Mouse (Mus musculus): ENCODE results near the gene Ak1.

The Ak1 gene

DNA sequence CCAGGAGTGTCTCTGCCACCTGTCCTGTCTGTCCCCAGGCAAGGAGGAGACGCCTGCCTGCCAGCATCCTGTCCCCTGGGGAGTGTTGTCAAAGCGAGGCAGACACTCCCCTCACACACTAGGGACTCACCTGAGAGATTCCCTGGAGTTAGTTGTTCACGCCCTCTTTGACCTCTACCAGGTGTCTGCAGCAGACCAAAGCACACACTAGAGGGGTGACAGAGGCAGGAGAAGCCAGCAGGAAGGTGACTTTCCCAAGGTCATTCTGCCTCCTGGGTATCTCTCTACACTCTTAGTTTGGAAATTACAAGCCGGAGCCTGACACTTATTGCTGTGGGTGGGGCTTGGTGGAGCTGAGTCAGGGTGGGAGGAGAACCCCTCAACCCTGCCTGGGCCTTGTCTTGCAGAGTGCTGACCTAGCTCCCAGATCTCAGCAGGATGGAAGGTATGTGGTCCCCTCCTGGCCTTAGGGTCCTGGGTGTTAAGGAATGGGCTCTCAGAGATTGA is 6.5 kb downstream of the Ak1 start:
- no peak for DNase-seq (ENCODE audit: low spot score)

DNA sequence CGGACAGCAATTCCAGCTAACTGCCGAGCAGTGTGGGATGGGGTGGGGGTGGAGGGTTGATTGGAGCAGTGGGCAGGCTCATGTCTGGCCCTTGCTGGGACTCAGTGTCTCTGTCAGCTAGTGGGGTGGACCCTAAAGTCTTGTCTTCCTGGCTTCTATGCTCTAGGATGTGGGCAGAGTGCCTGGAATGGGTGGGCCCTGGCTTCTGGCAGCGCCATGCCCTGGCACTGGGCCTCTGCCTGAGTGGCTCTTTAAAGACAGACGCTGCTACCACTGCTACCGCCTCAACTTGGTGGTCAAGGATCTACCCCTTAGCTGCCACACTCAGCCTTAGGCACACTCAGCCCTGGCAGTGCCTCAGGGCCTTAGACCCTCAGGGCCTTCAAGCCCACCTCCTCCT is 7.2 kb downstream of the Ak1 start:
- DNase-seq (ENCODE audit: low spot score), result no peak

DNA sequence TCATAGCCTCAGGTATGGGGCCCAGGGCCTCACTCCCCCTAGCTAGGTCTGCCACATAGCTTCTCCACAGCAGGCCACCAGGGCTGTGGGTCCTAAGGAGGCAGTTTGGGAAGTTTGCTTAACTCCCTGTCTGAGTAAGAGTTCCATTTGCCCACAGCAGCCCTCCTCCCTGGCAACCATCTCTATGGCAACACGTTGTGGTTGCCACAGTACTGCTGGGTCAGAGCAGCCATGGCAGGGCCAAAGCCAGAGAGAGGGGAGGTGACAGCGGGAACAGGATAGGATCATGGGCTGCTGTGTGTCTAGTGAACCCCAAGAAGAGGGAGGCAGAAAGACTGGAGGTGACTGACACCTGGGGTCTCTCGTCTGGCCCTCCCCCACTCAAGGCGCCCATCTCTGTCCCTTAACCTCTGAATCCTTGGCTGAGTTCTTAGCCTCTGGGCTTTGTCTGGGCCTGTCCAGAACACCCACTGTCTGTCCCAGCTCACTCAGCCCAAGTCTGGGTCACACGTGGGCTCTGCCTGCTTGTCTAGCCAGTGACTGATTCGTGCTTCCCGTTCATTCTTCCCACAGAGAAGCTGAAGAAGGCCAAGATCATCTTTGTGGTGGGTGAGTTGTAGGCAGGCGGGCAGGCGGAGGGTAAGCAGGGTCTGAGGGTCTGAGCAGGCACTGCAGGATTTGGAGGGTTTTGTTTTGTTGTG is 7.9 kb downstream of the Ak1 start:
- DNase-seq (ENCODE audit: low spot score), result peak; percentile 88

DNA sequence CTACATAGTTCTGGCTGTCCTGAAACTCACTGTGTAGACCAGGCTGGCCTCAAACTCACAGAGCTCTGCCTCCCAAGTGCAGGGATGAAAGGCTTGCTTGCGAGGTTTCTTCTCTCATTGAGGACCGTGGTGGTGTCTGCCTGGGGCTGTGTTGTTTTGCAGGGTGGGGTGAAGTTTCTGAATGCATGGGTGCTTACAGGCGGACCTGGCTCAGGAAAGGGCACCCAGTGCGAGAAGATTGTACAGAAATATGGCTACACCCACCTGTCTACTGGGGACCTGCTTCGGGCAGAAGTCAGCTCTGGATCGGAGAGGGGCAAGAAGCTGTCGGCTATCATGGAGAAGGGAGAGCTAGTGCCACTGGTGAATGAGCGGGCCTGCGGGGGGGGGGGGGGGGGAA is 8.5 kb downstream of the Ak1 start:
- no peak for DNase-seq (ENCODE audit: low spot score)

DNA sequence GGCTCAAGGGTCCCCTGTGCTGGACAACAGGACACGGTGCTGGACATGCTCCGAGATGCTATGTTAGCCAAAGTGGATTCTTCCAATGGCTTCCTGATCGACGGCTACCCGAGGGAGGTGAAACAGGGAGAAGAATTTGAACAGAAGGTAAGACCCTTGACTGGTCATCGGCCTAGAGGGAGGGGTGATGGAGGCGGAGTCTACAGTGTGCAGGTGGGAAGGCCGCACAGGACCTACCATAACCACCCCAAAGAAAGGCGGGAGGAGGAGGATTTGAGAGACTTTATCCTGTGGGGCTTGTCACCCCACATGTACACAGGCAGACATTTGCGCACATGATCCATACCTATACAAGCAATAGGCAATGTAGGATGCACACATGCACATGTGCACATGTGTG is 9.5 kb downstream of the Ak1 start:
- DNase-seq (ENCODE audit: low spot score), result no peak

DNA sequence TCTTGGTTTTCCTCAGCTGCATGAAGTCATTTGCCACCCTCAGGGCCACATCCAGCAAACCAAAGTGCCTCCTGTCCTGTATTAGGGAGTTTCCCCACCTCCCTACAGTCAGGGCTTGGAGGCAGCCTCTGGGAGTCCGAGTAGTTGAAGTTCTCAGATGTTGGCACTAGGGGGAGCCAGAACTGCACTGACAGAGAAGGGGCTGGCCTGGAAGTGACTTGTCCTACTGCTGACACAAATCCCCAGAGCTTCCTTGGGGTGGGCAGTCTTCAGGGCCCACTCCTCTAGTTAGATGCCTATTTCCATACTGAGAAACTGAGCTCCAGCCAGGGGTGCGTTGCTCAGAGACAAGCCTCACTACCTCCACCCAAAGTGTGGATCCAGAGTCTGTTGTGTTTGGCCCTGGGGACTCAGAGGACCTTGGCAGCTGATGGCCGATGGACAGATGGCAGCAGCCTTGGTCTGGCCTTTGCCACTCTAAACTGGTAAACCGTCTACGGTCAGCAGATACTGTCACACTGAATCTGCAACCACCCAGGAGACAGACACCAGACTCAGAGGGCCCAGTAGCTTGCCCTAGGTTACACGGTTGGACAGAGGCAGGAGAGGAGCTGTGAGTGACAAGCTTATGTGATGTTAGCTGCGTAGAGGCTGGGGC is 10.3 kb downstream of the Ak1 start:
- peak; percentile 93 for DNase-seq (ENCODE audit: low spot score)

DNA sequence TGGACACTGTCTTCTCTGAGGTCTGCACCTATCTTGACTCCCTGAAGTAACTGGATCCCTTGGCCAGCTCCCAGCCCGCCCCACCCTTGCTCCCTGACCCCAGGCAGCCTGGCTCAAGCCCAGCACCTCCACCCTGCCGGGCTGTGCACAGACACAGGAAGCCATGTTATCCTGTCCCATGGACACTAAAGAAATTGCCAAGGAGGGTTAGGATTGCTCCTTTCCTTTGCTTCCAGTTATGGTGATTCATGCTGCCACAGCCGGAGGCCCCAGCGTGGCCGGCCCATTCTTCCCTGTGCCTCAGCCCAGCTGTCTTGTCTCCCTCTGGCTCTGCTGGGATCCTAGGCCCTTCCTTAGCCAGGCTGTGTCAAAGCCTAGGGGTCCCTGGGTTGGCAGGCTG is 12.1 kb downstream of the Ak1 start:
- DNase-seq (ENCODE audit: low spot score), result no peak

DNA sequence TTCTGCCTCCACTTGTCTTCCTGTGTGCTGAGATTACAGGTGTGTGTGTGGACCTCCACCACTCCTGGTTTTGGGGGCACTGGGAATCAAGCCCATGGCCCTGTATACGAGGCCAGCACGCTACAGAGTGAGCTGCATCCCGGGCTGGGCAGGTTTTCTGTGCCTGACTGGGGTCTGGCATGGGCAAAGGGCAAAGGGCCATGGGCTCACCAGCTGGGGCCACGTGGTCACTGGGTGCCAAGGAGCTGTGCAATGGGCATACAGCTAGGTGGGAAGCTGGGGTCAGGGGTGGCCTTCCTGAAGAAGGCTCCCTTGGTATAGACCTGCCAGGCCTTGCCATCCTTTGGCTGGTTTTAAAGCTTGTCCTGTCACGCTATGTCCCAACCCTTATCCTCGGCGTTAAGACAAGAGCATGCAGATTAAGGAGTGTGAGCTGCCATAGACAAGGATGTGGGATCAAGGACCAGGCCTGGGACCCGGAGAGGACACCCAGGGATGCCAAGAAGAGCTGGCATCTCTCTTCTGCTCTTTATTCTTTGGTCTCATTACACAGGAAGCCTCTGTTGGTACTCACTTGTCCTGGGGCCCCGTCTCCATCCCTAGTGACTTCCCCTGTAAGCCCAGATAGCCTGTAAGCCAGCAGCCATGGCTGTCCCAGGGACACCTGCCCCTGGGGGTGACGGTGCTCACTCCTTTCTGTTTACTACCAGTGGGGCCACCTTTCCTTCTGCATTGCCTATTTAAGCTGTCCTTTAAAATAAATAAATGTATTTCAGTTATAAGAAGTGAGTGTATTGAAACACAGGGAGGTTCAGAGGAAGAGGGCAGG is 12.9 kb downstream of the Ak1 start:
- DNase-seq (ENCODE audit: low spot score), result no peak

DNA sequence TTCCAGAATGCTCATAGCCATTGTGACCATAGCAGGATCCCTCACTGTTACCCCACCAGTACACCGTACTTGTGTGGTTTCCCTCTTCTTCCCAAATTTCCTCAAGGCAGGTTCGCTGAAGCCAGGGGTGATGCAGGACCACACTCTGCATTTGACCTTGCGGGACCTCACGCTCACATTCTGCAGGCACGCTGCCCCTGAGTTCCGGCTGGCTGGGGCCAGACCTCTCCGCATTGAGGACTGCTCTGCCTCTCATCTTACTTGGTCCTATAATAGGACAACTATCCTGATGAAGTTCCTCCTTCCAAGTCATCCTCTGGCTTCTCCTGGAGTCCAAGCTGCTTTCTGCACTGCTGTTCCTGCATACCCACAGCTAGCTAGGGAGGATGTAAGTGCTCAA is 15.1 kb downstream of the Ak1 start:
- DNase-seq (ENCODE audit: low spot score), result no peak

DNA sequence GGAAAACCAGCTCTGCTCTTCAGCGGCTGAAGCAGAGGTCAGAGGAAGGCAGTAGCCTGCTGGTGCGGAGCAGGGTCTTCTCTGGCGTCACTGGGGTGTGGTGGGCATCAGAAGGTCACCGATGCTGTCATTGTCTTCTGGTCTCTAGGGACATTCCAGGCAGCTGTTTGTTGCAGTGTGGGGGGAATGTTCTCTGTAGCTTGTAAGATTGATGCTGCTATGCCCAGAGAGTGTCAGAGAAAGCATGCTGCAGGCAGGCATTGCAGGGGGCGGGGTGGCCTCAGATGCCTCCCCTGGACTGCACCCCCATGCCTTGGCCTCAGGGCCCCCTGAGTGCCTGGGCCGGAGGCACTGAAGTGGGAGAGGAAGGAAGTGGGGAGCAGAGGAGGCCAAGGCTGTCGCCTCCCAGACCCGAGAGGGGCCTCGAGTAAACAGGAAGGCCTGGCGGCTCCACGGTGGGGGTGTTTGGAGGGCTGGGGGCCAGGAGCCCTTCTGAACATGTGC is 16.3 kb downstream of the Ak1 start:
- DNase-seq (ENCODE audit: low spot score), result peak; percentile 57

DNA sequence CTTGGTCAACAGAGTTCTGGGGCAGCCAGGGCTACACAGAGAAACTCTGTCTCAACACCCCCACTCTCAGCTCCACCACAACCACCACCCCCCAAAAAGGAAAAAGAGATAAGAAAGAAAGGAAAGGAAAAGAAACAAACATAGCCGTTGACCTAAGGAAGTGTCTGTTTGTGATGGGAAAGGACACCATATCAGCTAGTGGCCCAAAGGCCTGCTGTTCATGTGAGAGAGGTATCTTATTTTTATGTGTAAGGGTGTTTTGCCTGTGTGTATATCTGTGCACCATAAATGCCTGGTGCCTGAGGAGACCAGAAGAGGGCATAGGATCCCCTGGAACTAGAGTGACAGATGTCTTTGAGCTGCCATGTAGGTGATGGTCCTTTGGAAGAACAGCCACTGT is 18.1 kb downstream of the Ak1 start:
- no peak for DNase-seq (ENCODE audit: low spot score)

DNA sequence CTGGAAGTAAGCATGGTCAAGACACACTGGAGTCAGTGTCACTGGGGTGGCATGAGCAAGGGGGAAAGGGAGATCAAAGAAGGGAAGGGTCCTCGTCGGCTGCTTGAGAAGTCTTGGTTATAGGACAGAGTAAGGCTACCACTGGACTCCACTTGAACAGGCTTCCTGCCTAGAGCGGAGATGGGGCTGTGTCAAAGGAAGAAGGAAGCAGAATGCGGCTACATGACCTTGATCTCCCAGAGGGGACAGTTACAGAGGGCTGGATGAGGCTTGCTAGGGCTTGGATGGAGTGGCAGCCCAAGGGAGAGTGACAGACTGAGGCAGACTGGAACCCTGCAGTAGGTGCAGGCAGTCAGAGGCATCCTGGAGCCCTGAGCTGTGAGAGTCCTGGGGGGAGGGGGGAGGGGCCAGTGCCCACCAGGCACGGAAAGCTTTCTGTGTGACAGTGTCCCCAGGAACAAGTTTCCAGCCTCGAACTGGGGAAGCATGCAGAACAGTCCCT is 19.0 kb downstream of the Ak1 start:
- DNase-seq (ENCODE audit: low spot score), result no peak

DNA sequence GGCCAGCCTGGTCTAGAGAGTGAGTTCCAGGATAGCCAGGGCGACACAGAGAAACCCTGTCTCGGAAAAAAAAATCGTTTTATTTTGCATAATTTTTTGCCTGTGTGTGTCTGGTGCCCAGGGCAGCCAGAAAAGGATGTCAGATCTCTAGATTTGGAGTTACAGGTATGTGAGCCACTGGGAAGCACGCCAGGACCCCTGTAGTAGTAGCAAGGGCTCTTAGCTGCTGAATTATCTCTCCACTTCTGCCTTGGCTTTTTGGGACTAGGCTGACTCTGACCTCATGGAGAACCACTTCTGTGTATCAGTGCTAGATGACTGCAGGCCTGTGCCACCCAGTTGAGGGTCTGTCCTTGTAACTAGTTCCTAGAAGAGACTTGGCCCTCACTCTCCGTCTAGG is 20.3 kb downstream of the Ak1 start:
- no peak for DNase-seq (ENCODE audit: low spot score)

DNA sequence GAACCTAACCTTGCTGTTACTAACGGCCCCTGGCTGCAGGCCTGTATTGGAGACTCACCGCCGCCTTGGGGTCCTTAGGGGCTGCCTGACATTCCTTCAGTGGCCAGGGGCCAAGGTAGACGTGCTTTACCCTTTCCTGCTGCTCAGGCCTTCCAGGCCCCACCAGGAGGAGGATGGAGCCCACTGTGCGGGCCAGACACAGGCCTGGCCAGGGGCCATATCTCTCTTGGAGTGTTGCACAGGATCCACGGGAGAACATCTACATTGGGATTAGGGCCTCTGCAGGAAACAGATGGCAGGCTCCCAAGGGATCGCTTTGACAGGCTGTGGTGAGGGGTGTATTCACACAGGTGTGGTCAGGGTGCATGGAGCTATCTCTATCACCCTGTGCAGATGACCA is 21.3 kb downstream of the Ak1 start:
- DNase-seq (ENCODE audit: low spot score), result no peak

DNA sequence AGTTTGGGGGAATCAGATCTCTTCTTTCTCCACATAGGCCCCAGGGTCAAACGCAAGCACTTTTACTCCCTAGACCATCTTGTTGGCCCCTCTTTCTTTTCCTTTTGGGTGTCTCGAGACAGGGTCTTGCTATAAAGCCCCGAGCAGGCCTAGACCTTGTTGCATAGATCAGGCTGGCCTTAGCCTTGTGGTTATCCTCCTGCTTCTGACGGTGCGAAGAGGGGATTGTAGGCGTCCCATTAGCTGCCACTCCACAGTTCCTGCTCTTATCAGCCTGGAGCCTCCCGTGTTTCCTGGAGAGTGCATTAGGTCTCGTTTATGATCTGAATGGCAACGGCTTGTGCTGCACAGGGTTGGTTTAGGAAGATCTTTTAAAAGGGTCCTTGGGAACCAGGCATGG is 22.5 kb downstream of the Ak1 start:
- no peak for DNase-seq (ENCODE audit: low spot score)

DNA sequence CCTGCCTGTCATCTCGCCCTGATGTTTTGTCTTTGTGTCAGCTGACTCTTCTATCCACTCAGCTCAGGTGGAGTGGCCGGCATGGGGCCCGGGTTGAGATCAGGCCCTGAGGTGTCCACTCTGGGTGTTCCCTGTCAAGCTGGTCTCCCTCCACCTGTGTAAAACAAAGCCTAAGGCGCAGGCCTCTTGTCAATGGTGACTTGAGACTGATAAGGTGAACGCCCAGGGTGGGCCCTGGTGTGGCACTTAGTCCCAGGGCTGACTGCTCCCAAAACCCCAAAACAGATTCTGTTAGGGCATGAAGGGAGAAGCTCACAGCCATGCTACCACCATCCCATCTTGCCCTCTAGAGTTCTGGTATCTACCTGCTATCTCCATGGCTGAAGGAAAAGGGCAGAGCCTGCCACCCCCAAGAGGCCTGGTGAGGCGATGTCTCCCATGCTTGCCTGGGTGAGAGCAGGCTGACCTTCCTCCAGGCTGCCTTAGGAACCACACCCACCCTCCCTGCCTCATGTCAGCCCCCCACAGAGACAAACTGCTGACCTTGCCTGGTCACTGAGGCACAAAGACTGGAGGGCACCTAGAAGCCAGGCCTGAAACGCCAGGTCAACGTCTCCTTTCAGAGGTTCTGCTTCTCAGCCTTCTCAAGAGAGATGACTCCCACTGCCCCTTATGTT is 23.4 kb downstream of the Ak1 start:
- no peak for DNase-seq (ENCODE audit: low spot score)

DNA sequence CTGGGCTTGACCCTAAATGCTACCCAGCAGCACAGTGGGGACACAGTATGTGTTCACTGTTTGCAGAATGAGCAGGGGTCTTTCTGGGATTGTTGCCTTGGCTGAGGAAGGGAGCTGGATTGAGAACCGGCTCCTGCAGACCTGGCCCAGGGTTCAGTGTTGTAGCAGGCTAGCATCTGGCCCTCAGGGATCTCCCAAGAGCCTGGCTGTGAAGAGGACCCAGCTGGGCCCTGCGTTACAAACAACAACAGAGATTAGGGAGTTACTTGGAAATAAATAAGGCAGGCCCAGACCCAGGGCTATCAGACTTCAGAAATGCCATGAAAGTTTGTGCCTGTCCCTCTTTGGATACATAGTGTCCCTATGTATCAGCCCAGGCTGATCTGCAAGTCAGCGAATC is 24.1 kb downstream of the Ak1 start:
- DNase-seq (ENCODE audit: low spot score), result no peak

DNA sequence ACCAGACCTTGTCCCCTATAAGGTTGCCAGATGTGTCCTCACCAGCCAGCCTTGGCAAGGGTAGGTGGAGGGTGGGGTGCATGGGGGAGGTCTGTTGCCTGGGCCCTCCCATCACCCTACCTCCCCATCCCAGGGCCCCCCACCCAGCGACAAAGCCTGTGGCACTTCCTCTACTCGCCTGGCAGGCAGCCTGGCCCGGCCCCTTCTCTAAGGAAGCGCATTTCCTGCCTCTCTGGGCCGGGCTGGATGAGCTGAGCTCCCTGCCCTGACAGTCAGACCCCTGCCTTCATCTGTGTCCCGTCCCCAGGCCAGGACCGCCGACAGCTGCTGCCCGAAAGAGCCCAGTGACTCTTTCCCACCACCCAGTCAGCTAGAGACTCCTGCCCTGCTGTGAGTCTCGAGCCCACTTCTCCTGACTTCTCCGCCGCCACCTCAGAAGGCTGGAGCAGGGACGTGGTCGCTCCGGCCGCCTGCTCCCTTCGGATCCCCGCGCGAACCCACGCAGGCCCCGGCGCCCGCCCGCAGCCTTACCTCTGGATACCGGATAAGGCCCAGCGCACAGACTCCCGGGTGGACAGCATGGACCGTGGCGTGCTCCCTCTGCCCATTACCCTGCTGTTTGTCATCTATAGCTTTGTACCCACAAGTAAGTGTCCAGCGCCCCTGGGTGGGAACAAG is 25.0 kb downstream of the Ak1 start, which contains the start of gene Eng:
Gene Eng (plus strand): TSS at position 217 of the 678 bp plus-strand sequence.
- no peak for DNase-seq (ENCODE audit: low spot score)

DNA sequence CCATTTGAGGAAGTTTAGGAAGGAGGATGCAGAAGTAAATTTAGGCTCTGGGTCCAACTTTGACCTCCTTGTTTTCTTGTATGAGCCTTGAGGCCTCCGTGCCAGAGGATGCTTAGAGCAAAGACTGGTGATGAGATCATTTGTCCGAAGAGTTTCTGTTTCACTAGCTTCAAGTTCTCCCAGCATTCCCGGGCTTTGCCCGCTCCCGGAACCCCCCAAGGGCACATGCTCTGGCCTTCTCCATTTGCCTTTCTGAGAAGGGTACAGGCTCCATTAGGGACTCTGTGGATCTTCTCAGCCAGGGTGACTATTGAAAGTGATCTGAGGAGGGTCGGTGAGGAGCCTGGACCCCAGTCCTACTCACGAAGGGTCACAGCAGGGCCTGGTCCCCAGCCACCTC is 25.8 kb downstream of the Ak1 start:
- DNase-seq (ENCODE audit: low spot score), result no peak

DNA sequence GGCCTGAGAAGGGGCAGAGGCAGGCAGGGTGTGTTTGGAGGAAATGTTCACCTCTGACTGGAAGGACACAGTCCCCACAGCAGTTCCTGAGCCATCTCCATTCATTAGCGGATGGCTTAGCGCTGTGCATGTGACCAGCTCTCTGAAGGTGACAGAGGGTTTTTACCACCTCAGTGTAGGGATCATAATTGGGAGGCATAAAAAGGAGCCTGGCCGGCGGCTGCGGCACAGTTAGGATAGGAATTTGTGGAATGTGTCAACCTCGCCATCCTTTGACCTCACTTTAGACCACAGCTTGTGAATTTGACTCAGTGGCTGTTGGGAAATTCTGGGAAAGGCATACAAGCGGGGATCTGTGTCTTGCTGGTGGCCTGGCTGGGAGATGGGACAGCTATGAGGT is 32.2 kb downstream of the Ak1 start:
- peak; percentile 53 for DNase-seq (ENCODE audit: low spot score)

DNA sequence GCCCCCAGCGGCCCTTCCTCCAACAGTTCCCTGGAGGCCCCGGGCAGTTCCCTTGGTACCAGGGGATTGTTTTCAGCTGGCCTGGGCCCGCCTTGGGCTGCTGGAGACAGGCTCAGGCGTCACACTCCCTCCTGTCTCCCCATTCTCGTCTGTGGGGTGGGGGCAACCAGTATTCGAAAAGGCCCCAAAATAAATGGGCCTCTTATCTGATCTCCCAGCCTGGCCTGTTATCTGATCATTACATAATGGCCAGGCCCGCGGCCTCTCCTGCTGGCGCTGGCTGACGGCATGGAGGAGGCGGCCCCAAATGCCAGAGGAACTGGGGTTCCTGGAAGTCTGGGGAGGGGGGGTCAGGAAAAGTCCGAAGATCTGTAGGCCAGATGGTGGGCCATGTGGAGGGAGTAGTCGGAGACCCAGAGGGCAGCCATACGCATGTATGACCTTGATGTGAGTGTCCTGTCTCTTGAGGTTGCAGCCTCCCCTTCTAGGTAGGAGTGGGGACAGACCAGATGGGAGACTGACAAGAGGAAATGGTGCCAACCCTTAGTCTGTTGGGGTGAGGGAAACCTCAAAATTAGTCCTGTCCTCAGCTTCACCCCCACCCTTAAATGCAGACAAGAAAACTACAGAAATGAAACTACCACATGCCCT is 33.3 kb downstream of the Ak1 start:
- DNase-seq (ENCODE audit: low spot score), result no peak

All from embryo, embryonic 10.5 days (tissue).